35 mouse cellular contexts compared by ENCODE assay signal in the genomic region with DNA sequence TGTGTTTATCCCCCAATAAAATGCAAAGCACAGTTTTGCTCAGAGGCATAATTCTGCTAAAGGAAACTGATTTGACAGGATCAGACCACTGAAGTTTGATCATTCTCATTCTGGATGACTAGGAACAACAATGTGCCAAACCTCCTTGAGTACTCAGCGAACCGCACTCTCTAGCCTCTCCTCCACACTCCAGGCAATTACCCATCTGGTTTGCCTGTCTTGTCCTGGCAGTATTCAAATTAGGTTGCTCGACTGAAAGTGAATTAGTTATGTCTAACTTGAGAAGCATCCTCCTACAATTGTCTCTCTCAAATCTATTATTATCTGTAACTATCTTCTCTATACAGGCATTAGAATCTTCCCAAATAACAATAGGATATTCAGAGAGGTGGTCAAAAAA. TPM values are rescaled to one million over a fixed set of nuclear protein-coding genes. Genes with fewer than 3 reads are reported as not detected.
A peak's percentile ranks its signal among the peaks of the same experiment; 100 is the strongest.
DNase-seq lines count a peak whose midpoint lies in the region; ATAC-seq and TF ChIP-seq lines count a peak whose summit lies in the region.
"Had no signal": no experiment of that assay in that cellular context is flagged by ENCODE, and none has a peak within 500 bp of the region (broad histone marks: within the 10 kb centered on the region; RNA-seq: fewer than 3 reads in every experiment).

No protein-coding gene starts in this region.

- ATAC-seq in frontal cortex, adult (ENCODE audit: low TSS enrichment): peak; percentile 94
- ATAC-seq in forebrain, postnatal 0 days: no peak
- ATAC-seq: forebrain, embryonic 14.5 days; intestine, postnatal 0 days; midbrain, embryonic 16.5 days; Patski had no signal

- H3K27ac ChIP-seq in forebrain, postnatal 0 days (ENCODE audit: low read depth, low read length): no peak overlapping the region
- H3K27ac ChIP-seq: embryonic facial prominence, embryonic 12.5 days; hindbrain, embryonic 12.5 days; limb, embryonic 12.5 days; liver, embryonic 15.5 days; neural tube, embryonic 12.5 days; stomach, embryonic 15.5 days had no signal

- no peak overlapping the region for H3K4me2 ChIP-seq in forebrain, postnatal 0 days (ENCODE audit: low read depth)
- H3K4me2 ChIP-seq: embryonic facial prominence, embryonic 12.5 days; hindbrain, embryonic 12.5 days; limb, embryonic 12.5 days; liver, embryonic 15.5 days; lung, embryonic 14.5 days; midbrain, embryonic 11.5 days; neural tube, embryonic 12.5 days; stomach, embryonic 15.5 days had no signal

- H3K9ac ChIP-seq in forebrain, postnatal 0 days: no peak overlapping the region
- H3K9ac ChIP-seq: embryonic facial prominence, embryonic 12.5 days; hindbrain, embryonic 12.5 days; limb, embryonic 12.5 days; liver, embryonic 15.5 days; lung, embryonic 14.5 days; neural tube, embryonic 12.5 days; stomach, embryonic 15.5 days had no signal

- no peak overlapping the region for H3K4me3 ChIP-seq in forebrain, postnatal 0 days (ENCODE audit: low read depth, low read length)
- H3K4me3 ChIP-seq: embryonic facial prominence, embryonic 12.5 days; hindbrain, embryonic 12.5 days; limb, embryonic 12.5 days; liver, embryonic 15.5 days; myocyte; neural tube, embryonic 12.5 days; stomach, embryonic 15.5 days had no signal

- WGBS in forebrain, postnatal 0 days: 48% methylated on average over 3 of the region's 3 CpGs

- no peak for DNase-seq in frontal cortex, postnatal 10 days (ENCODE audit: low spot score in 2 of 2)
- DNase-seq in left cerebral cortex, adult 18-20 months (ENCODE audit: low spot score in 2 of 2): peak; percentile 2 to 18
- no peak for DNase-seq in left cerebral cortex, adult 11 months (ENCODE audit: low spot score)
- DNase-seq in Muller cell, postnatal 12 days (ENCODE audit: inconsistent ontology term): peak; percentile 59
- DNase-seq in retina, postnatal 1 day: peak; percentile 70
- DNase-seq in forebrain, postnatal 0 days: no peak
- DNase-seq: adrenal gland, postnatal 14 days; cerebellum, adult 8-10 months; cerebellum, postnatal 36 days; gastrocnemius, postnatal 14 days; heart, postnatal 14 days; kidney, adult 9 months; kidney, postnatal 10 days; lung, embryonic 14.5 days; lung, postnatal 14 days; right cerebral cortex, postnatal 25 days; thymus, postnatal 14 days had no signal

- no peak for TF ChIP-seq CTCF in forebrain, postnatal 0 days (IDR thresholded peaks at IDR 0.05; ENCODE audit: low read depth)

- no peaks in the 10 kb centered on the region for H3K36me3 ChIP-seq in forebrain, postnatal 0 days (ENCODE audit: insufficient read depth)
- H3K36me3 ChIP-seq: embryonic facial prominence, embryonic 12.5 days; G1E; hindbrain, embryonic 12.5 days; limb, embryonic 12.5 days; liver, embryonic 15.5 days; neural tube, embryonic 12.5 days; stomach, embryonic 15.5 days had no signal

- no peaks in the 10 kb centered on the region for H3K27me3 ChIP-seq in forebrain, postnatal 0 days (ENCODE audit: insufficient read depth, low read length)
- H3K27me3 ChIP-seq: embryonic facial prominence, embryonic 12.5 days; hindbrain, embryonic 12.5 days; limb, embryonic 12.5 days; liver, embryonic 15.5 days; neural tube, embryonic 12.5 days; Patski; stomach, embryonic 15.5 days had no signal

- no peaks in the 10 kb centered on the region for H3K4me1 ChIP-seq in forebrain, postnatal 0 days (ENCODE audit: insufficient read depth)
- H3K4me1 ChIP-seq: embryonic facial prominence, embryonic 12.5 days; hindbrain, embryonic 12.5 days; limb, embryonic 12.5 days; liver, embryonic 15.5 days; neural tube, embryonic 12.5 days; stomach, embryonic 15.5 days had no signal

- H3K9me3 ChIP-seq in forebrain, postnatal 0 days (ENCODE audit: low read length): no peaks in the 10 kb centered on the region
- H3K9me3 ChIP-seq: embryonic facial prominence, embryonic 12.5 days; G1E; hindbrain, embryonic 12.5 days; limb, embryonic 12.5 days; liver, embryonic 15.5 days; stomach, embryonic 15.5 days had no signal

RNA-seq across cellular contexts. Expression of gene Gm11232, which starts 22.5 kb away (rescaled TPM):
- total RNA-seq in left cerebral cortex, adult 18-20 months (2021): not detected
- 6.7 TPM in 1 of 2 replicates, not detected in the other for total RNA-seq in forebrain, postnatal 0 days (2014; rRNA removed)
- polyA plus RNA-seq in forebrain, postnatal 0 days (2015; fragmentation: Nextera tagmentation; extraction: Ambion mirVana): not detected in 2 replicates
- total RNA-seq: adrenal gland, postnatal 14 days; gastrocnemius, postnatal 14 days; granulocyte monocyte progenitor cell, adult 5-6 weeks; heart, postnatal 14 days; layer of hippocampus, postnatal 10 days; liver, adult 2 months had no signal
- polyA plus RNA-seq: forebrain, embryonic 14.5 days; G1E; heart, embryonic 14.5 days; hindbrain, embryonic 12.5 days; intestine, postnatal 0 days; limb, embryonic 12.5 days; liver, adult 2 months; liver, embryonic 15.5 days; midbrain, embryonic 11.5 days; midbrain, embryonic 16.5 days; myocyte; Patski had no signal

Comparison
In these comparisons a context has a peak if more than half of its experiments do, and no peak if none do; other contexts are left out.
1. DNase-seq: peak in left cerebral cortex, adult 18-20 months (2 of 2), Muller cell, postnatal 12 days (single experiment) and retina, postnatal 1 day (single experiment); none in frontal cortex, postnatal 10 days (0 of 2), left cerebral cortex, adult 11 months (single experiment) and forebrain, postnatal 0 days (single experiment).